Mouse (Mus musculus): ENCODE data around the gene Slc25a48.

DNA sequence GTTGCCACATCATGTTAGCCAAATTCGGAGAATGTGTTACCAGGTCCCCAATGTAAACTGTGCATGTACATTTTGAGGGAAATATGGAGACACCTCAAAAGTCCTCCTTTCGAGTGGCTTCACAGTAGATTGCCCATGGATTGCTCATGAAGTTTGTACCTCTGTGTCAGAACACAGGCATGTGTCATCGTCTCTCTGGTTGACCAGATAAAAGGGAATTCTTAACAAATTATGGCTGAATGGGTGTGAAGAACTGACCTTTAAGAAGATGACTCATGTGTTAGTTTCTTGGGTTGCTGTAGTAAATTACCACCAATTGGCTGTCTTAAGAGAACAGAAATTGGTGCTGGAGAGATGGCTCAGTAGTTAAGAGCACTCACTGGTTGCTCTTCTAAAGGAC lies 6.0 kb downstream of the Slc25a48 start:
- TF ChIP-seq POLR2A (IDR thresholded peaks at IDR 0.05; ENCODE audit: control insufficient read depth, extremely low read depth, insufficient read depth, low read length, poor library complexity): no peak
- no peak for TF ChIP-seq CTCF (IDR thresholded peaks at IDR 0.05; ENCODE audit: borderline replicate concordance, control insufficient read depth, extremely low read depth, insufficient read depth, low read length, poor library complexity)
